Mouse (Mus musculus) embryonic stem cell, embryonic (primary cell): ENCODE results near the gene Prrt4.

ENCODE experiments used
- CTCF ChIA-PET, 4 experiments: fragments of 300-600 bp in 2 of 4; fragments of 350-600 bp in 2 of 4; sonication (Branson Sonifier 250); formaldehyde crosslinking; loops; one replicate each; lab custom pipeline; 2022; ENCODE audit warnings: inconsistent platforms in 2 of 4; lab: Charles Lee
- POLR2A ChIA-PET, 4 experiments: fragments of 300-600 bp in 2 of 4; fragments of 350-600 bp in 2 of 4; sonication (Branson Sonifier 250); formaldehyde crosslinking; loops; one replicate each; lab custom pipeline; 2022; ENCODE audit warnings: antibody characterized with exemption in 4 of 4, inconsistent platforms in 1 of 4; lab: Charles Lee

The Prrt4 gene

GRCm38 (mm10) chr6:29175113-29175512 is 4.3 kb downstream of the Prrt4 start:
- ChIA-PET POLR2A (interaction anchor here in 2 of 4 experiments (0.6 to 2.6 kb wide), 4 partner anchors 11 to 1168 kb away, joined by 3 to 8 read pairs (median 4); partner anchors contain the start of gene Rbm28 (in 1 of the 2)), CTCF (interaction anchor here in 1 of 4 experiments (0.6 kb wide), 1 partner anchor 327 kb away, joined by 4 read pairs; no protein-coding TSS in a partner anchor)

GRCm38 (mm10) chr6:29174368-29174767 is 5.0 kb downstream of the Prrt4 start:
- ChIA-PET CTCF (no interaction called here), POLR2A (interaction anchor here in 2 of 4 experiments (0.6 to 2.6 kb wide), 4 partner anchors 10 to 1144 kb away, joined by 3 to 8 read pairs (median 6); partner anchors contain the start of gene Rbm28 (in 1 of the 2))

GRCm38 (mm10) chr6:29170952-29171388 is 8.4 kb downstream of the Prrt4 start:
- POLR2A ChIA-PET = interaction anchor here (0.6 to 4.8 kb wide), 31 partner anchors 8 to 691 kb away, joined by 3 to 24 read pairs (median 4); partner anchors contain the start of genes Calu (in 2 of the 4), Impdh1 (in 2 of the 4), Prrt4 (in 2 of the 4) and Fam71f2 (in 1 of the 4)
- CTCF ChIA-PET = interaction anchor here (0.6 to 4.1 kb wide), 34 partner anchors 8 to 749 kb away, joined by 3 to 18 read pairs (median 4); partner anchors contain the start of genes Fam71f2 (in 3 of the 4), Prrt4 (in 2 of the 4) and Calu (in 1 of the 4)

GRCm38 (mm10) chr6:29170063-29170921 is 9.1 kb downstream of the Prrt4 start:
- POLR2A ChIA-PET = interaction anchor here (0.6 to 4.8 kb wide), 30 partner anchors 9 to 691 kb away, joined by 3 to 24 read pairs (median 5); partner anchors contain the start of genes Calu (in 2 of the 4), Fam71f2 (in 2 of the 4), Impdh1 (in 2 of the 4) and Prrt4 (in 2 of the 4)
- CTCF ChIA-PET = interaction anchor here (0.5 to 4.1 kb wide), 29 partner anchors 9 to 749 kb away, joined by 3 to 18 read pairs (median 5); partner anchors contain the start of genes Fam71f2 (in 2 of the 4), Prrt4 (in 2 of the 4), Calu (in 1 of the 4) and Hilpda (in 1 of the 4)

- ChIA-PET CTCF (interaction anchor here (0.5 to 4.1 kb wide), 17 partner anchors 9 to 230 kb away, joined by 3 to 18 read pairs (median 5); partner anchors contain the start of genes Prrt4 (in 2 of the 4), Fam71f2 (in 1 of the 4) and Hilpda (in 1 of the 4)), POLR2A (interaction anchor here (0.6 to 4.8 kb wide), 25 partner anchors 9 to 824 kb away, joined by 3 to 24 read pairs (median 3); partner anchors contain the start of genes Impdh1 (in 2 of the 4), Calu (in 1 of the 4), Fam71f2 (in 1 of the 4) and Hilpda (in 1 of the 4))
Observed at GRCm38 (mm10) chr6:29169675-29170062, 9.7 kb downstream of the Prrt4 start.

- ChIA-PET CTCF (interaction anchor here in 3 of 4 experiments (0.6 to 4.1 kb wide), 10 partner anchors 10 to 500 kb away, joined by 3 to 18 read pairs (median 4); partner anchors contain the start of genes Fam71f2 (in 1 of the 3) and Prrt4 (in 1 of the 3)), POLR2A (interaction anchor here in 2 of 4 experiments (0.6 to 4.8 kb wide), 17 partner anchors 11 to 825 kb away, joined by 3 to 24 read pairs (median 5); partner anchors contain the start of genes Impdh1 (in 2 of the 2), Prrt4 (in 2 of the 2), Calu (in 1 of the 2) and Fam71f2 (in 1 of the 2))
Observed at GRCm38 (mm10) chr6:29168871-29169270, 10.5 kb downstream of the Prrt4 start.

GRCm38 (mm10) chr6:29166196-29166595 is 13.2 kb downstream of the Prrt4 start:
- CTCF ChIA-PET = no interaction called here
- POLR2A ChIA-PET = no interaction called here

GRCm38 (mm10) chr6:29164314-29165244 is 14.8 kb downstream of the Prrt4 start, which contains the start of gene Rbm28:
Gene Rbm28, minus strand, starts transcription at chr6:29165006.
- POLR2A ChIA-PET = interaction anchor here (0.5 to 2.3 kb wide), 70 partner anchors 9 to 1733 kb away, joined by 3 to 15 read pairs (median 4); partner anchors contain the start of genes Calu (in 3 of the 4), Impdh1 (in 3 of the 4), Prrt4 (in 3 of the 4) and Hilpda (in 2 of the 4)
- CTCF ChIA-PET = interaction anchor here (0.6 to 2.1 kb wide), 32 partner anchors 8 to 632 kb away, joined by 3 to 19 read pairs (median 3); partner anchors contain the start of genes Fam71f2 (in 2 of the 4), Ccdc136 (in 1 of the 4) and Prrt4 (in 1 of the 4)

- CTCF ChIA-PET = interaction anchor here in 1 of 4 experiments (0.6 kb wide), 1 partner anchor 134 kb away, joined by 6 read pairs; no protein-coding TSS in a partner anchor
- POLR2A ChIA-PET = interaction anchor here in 2 of 4 experiments (0.6 to 1.2 kb wide), 2 partner anchors 9 to 347 kb away, joined by 3 read pairs; partner anchors contain the start of gene Kcp (in 1 of the 2)
Observed at GRCm38 (mm10) chr6:29161291-29161690, 18.1 kb downstream of the Prrt4 start.

GRCm38 (mm10) chr6:29160786-29161185 is 18.6 kb downstream of the Prrt4 start:
- CTCF ChIA-PET = interaction anchor here in 1 of 4 experiments (0.6 kb wide), 1 partner anchor 133 kb away, joined by 6 read pairs; no protein-coding TSS in a partner anchor
- POLR2A ChIA-PET = interaction anchor here in 2 of 4 experiments (0.6 to 1.2 kb wide), 2 partner anchors 9 to 347 kb away, joined by 3 read pairs; partner anchors contain the start of gene Kcp (in 1 of the 2)

- ChIA-PET CTCF (interaction anchor here in 2 of 4 experiments (0.6 to 2.4 kb wide), 2 partner anchors 14 to 15 kb away, joined by 3 to 9 read pairs; no protein-coding TSS in a partner anchor), POLR2A (interaction anchor here in 2 of 4 experiments (0.7 to 2.3 kb wide), 3 partner anchors 8 to 87 kb away, joined by 3 to 10 read pairs (median 4); partner anchors contain the start of gene Rbm28 (in 1 of the 2))
Observed at GRCm38 (mm10) chr6:29156326-29156725, 23.1 kb downstream of the Prrt4 start.

- ChIA-PET POLR2A (interaction anchor here in 2 of 4 experiments (0.7 to 1.3 kb wide), 6 partner anchors 11 to 670 kb away, joined by 3 to 5 read pairs (median 3); partner anchors contain the start of gene Rbm28 (in 1 of the 2)), CTCF (no interaction called here)
Observed at GRCm38 (mm10) chr6:29150001-29150400, 29.4 kb downstream of the Prrt4 start.

- ChIA-PET CTCF (no interaction called here), POLR2A (interaction anchor here in 3 of 4 experiments (0.6 to 3.3 kb wide), 6 partner anchors 12 to 40 kb away, joined by 3 to 12 read pairs (median 4); partner anchors contain the start of gene Rbm28 (in 1 of the 3))
Observed at GRCm38 (mm10) chr6:29147407-29148010, 31.9 kb downstream of the Prrt4 start.

GRCm38 (mm10) chr6:29146641-29147040 is 32.7 kb downstream of the Prrt4 start:
- ChIA-PET CTCF (interaction anchor here (0.6 to 1.8 kb wide), 6 partner anchors 9 to 215 kb away, joined by 3 to 8 read pairs (median 4); no protein-coding TSS in a partner anchor), POLR2A (interaction anchor here (0.5 to 3.3 kb wide), 15 partner anchors 10 to 229 kb away, joined by 3 to 12 read pairs (median 4); partner anchors contain the start of gene Rbm28 (in 1 of the 4))
